Mouse (Mus musculus) liver, adult (tissue): ENCODE measurements at regions not wholly inside any gene's neighbourhood (a gene's known extent, or its start where the extent isn't known, plus 50 kb on each side); places are given as distances from the start of the nearest gene placed in this dataset.

Experiments used
- GATA4 ChIP-seq: IDR thresholded peaks from 2 replicates; pipeline ENCODE4 v1.6.1; 2014; ENCODE audit warnings: mild to moderate bottlenecking, low read length; ENCODE audit not compliant: insufficient replicate concordance

- TF ChIP-seq GATA4: no peak
These were observed 248.6 kb downstream of the Tle3 start for GRCm38 (mm10) chr9:61620786-61621185.

- TF ChIP-seq GATA4: no peak
These were observed 247.9 kb downstream of the Tle3 start for GRCm38 (mm10) chr9:61620105-61620504.

GRCm38 (mm10) chr9:61618510-61619249 lies 246.5 kb downstream of the Tle3 start:
- no peak for TF ChIP-seq GATA4

- TF ChIP-seq GATA4: no peak
These were observed 245.8 kb downstream of the Tle3 start for GRCm38 (mm10) chr9:61617979-61618378.

GRCm38 (mm10) chr9:61615556-61615955 lies 243.4 kb downstream of the Tle3 start:
- TF ChIP-seq GATA4: no peak

- no peak for TF ChIP-seq GATA4
These were observed 235.4 kb downstream of the Tle3 start for GRCm38 (mm10) chr9:61607576-61607975.

DNA sequence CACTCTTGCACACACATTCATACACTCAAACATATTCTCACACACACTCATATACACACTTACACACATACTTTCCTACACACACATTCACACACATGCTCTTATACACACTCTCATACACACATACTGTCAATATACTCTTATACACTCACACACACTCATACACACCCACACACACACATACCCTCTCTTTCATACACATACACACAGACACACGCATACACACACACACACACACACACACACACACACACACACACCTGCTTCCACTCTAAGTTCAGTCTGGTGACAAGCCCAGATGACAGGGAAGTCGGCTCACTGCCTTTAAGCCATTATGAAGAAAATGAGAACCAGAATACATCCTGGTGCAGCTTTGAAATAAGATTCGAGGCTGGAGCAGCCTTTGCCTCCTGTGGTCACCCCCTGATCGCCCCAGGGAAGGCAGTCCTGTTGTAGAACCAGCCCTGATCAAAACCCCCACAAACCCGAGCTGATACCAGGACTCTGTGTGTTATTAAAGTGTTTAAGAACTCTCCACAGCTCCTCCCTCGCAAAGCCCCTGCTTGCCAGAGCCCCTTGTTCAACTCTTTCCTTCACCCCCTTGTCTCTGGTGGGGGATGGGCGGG lies 230.3 kb downstream of the Tle3 start:
- no peak for TF ChIP-seq GATA4

- TF ChIP-seq GATA4: no peak
These were observed 229.7 kb downstream of the Tle3 start for GRCm38 (mm10) chr9:61601911-61602310.

DNA sequence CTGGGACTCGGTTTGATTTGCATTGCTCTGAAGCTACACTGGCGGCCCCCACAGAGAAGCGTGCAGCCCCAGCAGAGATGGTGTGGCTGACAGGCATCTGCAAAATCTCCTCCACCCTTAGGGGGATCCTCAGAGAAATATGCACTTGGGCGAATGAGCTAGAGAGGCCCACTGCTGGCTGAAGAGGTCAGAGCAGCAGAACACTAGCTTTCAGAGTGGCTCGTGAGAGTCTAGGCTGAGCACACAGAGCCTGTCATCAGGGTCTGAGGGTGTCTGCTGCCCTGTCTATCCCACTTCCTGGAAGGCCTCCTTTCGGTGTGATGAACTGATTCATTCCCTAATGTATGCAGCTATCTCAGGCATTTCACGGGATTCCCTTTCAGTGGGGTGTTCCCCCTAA lies 225.1 kb downstream of the Tle3 start:
- TF ChIP-seq GATA4: no peak

GRCm38 (mm10) chr9:61596410-61597108 lies 224.4 kb downstream of the Tle3 start:
- no peak for TF ChIP-seq GATA4

GRCm38 (mm10) chr9:61595170-61595967 lies 223.2 kb downstream of the Tle3 start:
- no peak for TF ChIP-seq GATA4

- TF ChIP-seq GATA4: no peak
These were observed 221.8 kb downstream of the Tle3 start for GRCm38 (mm10) chr9:61593991-61594390.

DNA sequence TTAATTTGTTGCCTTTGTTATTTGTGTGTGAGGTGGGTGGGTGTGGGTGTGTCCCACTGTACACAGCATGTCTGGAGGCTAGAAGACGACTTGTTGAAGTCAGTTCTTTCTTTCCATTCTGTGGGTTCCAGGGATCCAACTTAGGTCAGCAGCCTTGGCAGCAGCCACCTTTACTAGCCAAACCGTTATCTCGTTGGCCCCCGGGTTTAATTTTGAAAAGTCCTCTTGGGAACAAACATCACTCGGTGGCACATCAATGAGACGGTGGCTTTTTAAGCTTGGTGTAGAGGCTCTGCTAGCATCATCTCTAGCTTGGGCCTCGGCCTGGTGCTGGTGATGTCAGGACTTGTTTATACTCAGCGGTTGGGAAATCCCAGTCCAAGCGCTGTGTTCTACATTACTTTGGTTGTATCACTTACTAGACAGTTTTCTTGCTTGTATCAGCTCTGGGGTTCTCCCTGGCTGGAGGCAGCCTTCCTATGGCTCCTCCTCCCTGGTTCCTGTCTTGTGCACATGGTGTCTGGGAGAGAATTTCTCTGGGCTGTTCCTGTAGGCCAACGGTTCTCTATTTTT lies 217.6 kb downstream of the Tle3 start:
- no peak for TF ChIP-seq GATA4

DNA sequence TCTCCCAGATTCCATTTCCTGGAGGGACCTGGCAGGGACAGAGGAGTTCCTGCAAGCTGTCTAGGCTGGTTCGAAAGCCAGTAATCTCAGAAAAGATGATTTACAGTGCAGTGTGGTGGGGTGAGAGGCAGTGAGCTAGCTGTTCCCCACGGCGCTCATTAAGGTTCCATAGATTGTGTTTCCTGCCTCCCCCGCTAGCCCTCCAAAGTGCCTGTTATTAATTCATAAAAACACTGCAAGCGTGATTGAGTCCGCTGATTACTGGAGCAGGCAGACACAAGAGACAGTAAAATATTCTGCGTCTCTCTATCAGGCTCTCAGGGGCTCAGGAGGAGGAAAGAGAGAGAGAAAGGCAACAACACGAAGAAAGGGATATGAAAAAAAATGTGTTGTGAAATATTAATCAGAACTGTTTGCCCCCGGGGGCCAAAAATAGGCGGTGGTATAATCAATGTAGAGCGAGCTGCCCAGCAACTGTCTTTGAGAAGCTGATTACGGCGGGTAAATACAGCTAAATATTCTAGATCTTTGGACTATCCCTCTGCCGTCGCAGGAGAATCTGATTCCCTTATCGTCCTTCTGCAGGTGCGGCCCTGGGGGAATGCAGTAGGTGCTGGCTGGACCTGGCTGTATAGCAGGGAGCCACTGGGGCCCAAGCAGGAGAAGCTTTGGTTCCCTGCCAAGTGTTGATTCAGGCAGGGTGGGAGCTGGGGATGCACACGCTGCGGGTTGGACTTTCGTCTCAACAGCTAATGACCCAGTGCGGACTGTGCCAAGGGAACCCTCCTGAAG lies 211.3 kb downstream of the Tle3 start:
- TF ChIP-seq GATA4: no peak
